Mouse (Mus musculus): ENCODE results near the gene Axdnd1.

GRCm38 (mm10) chr1:156463981-156464853 is 43.3 kb upstream of the Axdnd1 start:
- TF ChIP-seq EP300 (IDR thresholded peaks at IDR 0.05; ENCODE audit: insufficient read depth, low read depth, low read length), result no peak
- no peak for TF ChIP-seq CTCF (IDR thresholded peaks at IDR 0.05)
- TF ChIP-seq POLR2A (IDR thresholded peaks at IDR 0.05; ENCODE audit: insufficient read depth, low read depth, low read length), result no peak

All from heart, adult 2 months (tissue).